Mouse (Mus musculus) olfactory bulb, adult 2 months (tissue): Measurements from ENCODE around the gene Slc7a1.

Source experiments
- CTCF ChIP-seq: fragments of 200-500 bp; IDR thresholded peaks from 2 replicates; pipeline ENCODE4 v1.5.1; 2012; ENCODE audit warnings: low read depth, mild to moderate bottlenecking, low read length, moderate library complexity; ENCODE audit not compliant: insufficient read depth
- POLR2A ChIP-seq: fragments of 200-500 bp; IDR thresholded peaks from 2 replicates; pipeline ENCODE4 v1.6.1; 2012; ENCODE audit warnings: mild to moderate bottlenecking, low read depth, low read length, moderate library complexity; ENCODE audit not compliant: insufficient read depth

- no peak for TF ChIP-seq POLR2A
- no peak for TF ChIP-seq CTCF
Measured at GRCm38 (mm10) chr5:148397911-148398310, 1.8 kb downstream of the Slc7a1 start.
